Mouse (Mus musculus): ENCODE measurements around the gene Ehd2.
A peak's percentile ranks its signal among the peaks of the same experiment; 100 is the strongest.

Gene Ehd2

GRCm38 (mm10) chr7:15967312-15967711 lies at the start of gene Ehd2:
TSS of gene Ehd2 (minus strand) at chr7:15967567.
- peak; percentile 53 to 58 for DNase-seq

- no peak for DNase-seq
These were observed 48.0 kb upstream of the Ehd2 start for GRCm38 (mm10) chr7:16015384-16015783.

GRCm38 (mm10) chr7:16014521-16015175 lies 47.3 kb upstream of the Ehd2 start:
- peak; percentile 61 to 80 for DNase-seq

GRCm38 (mm10) chr7:16013722-16014275 lies 46.4 kb upstream of the Ehd2 start:
- no peak for DNase-seq

DNA sequence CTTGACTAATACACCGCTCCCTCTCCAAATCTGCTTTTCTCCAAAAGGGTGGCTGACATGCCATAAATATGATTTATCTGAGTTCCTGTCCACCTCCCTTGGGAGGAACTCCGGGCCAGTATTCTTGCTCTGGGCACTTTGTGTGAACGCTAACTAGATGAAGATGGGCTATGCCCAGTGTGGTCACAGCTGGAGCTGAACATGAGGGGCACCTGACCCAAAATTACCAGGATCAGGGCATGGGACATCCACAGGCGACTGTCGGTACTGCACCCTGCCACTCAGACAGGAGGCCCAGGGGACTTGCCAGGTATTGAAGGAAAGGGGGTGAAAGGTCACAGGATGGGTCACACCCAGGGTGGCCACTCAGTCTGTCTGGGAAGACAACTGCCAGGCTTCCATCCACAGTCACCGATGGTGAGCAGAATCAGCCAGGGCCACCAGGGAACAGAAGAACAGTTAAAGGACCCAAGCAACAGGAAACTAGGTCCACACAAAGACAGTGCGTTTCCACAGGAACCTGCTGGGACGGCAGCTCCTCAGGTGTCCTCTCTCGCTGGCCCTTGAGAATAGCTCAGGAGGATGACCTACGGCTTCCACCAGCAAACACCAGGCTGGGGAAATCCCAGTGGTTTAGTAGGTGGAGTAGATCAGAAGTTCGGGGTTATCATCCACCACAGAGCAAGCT lies 45.4 kb upstream of the Ehd2 start:
- peak in 1 of 2 experiments; percentile 53 for DNase-seq

GRCm38 (mm10) chr7:16011418-16012085 lies 44.2 kb upstream of the Ehd2 start:
- no peak for DNase-seq

DNA sequence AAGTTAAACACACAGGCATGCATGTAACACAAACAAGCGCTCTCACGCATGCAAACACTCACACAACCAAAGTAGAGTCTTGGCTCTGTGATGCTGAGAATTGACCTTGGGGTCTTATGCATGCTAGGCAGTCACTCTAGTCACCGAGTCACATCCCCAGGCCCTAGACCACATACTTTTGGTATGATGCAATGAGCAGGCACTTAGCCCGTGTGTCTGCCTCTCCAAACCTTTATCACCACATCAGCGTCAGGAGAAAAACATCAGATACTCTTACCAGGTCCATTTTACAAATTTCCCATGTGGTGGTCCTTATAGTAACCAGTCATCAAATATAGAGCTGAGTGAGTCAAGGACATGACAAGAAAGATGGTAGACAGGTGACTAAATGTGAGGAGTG lies 43.3 kb upstream of the Ehd2 start:
- DNase-seq: no peak

- DNase-seq: no peak
These were observed 42.3 kb upstream of the Ehd2 start for GRCm38 (mm10) chr7:16009636-16010035.

GRCm38 (mm10) chr7:16005020-16005419 lies 37.7 kb upstream of the Ehd2 start:
- DNase-seq: no peak

DNA sequence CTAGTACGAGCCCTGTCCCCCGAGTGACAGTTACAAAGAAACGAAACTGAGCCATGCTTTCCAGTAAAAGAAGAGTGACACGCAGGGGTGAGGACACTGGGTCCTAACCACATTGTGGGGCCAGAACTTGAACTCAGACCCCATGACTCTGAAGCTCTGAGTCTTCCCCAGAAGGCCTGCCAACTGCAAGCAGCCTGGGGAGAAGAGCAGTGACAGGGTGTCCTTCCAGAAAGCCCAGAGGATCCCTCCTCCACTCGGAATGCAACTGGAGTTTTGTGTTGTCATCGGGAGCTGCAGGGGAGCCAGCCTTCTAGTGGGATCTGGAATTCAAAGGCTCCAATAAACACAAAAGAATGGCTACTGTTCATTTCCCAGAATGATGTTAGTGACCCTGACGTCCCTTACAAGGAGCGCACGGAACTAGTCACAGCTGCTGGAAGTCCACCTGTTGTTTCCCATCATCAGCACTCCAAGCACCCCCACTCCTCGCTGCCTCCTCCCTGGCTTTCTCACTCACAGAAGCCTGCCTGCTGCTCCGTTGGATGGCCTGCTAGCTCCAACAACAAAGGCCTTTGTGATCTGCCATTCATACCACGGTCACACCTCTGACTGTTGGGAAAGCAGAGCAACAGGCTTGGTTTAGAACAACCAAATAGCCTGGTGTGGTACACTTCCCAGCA lies 37.0 kb upstream of the Ehd2 start:
- DNase-seq: no peak

DNA sequence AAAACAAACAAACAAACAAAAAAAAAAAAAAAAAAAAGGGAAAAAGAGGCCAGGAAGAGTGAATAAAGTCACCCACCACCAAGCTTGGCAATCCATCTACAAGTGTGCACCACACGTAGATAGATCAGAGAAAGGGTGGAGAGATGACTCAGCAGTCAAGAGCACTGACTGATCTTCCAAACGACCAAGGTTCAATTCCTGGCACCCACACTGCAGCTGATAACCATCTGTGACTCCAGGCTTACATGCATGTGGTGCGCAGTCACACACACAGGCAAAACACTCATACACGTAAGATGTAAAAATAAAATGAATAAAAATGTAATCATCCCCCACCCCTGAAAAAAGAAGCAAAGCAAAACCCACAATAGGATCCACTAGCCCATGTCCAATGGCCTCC lies 35.7 kb upstream of the Ehd2 start:
- DNase-seq: no peak

DNA sequence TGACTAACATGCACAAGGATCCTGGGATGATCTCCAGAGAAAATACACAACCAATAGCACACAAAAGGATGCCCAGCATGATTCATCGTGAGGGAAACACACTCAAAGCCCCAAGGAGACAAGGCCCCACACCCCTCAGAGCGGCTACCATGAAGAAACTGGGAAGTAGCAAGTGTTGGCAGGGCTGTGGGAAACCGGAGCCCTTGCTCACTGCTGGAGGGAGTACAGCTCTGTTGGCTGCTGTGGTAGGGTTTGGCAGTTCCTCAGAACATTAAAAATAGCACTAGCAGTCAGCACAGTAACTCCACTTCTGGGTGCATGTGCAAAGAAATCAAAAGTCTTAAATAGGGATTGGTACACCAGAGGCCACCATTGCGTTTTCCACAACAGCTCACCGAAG lies 34.8 kb upstream of the Ehd2 start:
- no peak for DNase-seq

GRCm38 (mm10) chr7:16001691-16002090 lies 34.3 kb upstream of the Ehd2 start:
- no peak for DNase-seq

GRCm38 (mm10) chr7:15993789-15994188 lies 26.4 kb upstream of the Ehd2 start:
- DNase-seq: no peak

- peak; percentile 85 to 86 for DNase-seq
These were observed 25.8 kb upstream of the Ehd2 start for GRCm38 (mm10) chr7:15993152-15993551.

DNA sequence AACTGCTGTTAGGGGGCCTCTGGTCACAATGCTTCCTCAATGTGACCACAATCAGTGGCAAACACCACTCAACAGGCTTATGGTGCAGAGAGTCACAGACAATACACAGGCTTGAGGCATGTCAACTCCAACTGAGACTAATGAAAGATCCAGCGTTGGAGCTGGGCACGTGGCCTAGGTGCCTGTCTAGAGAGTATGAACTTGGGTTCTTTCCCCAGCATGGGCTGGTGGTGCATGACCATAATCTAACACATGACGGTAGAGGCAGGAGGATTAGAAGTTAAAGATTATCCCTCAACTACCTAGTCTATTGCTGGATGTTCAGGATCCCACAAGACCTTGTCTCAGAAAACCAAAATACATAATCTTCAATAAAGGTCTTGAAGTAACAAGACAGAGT lies 24.4 kb upstream of the Ehd2 start:
- peak; percentile 43 to 53 for DNase-seq

- DNase-seq: peak in 1 of 2 experiments; percentile 44
These were observed 20.4 kb upstream of the Ehd2 start for GRCm38 (mm10) chr7:15987661-15988356.

DNA sequence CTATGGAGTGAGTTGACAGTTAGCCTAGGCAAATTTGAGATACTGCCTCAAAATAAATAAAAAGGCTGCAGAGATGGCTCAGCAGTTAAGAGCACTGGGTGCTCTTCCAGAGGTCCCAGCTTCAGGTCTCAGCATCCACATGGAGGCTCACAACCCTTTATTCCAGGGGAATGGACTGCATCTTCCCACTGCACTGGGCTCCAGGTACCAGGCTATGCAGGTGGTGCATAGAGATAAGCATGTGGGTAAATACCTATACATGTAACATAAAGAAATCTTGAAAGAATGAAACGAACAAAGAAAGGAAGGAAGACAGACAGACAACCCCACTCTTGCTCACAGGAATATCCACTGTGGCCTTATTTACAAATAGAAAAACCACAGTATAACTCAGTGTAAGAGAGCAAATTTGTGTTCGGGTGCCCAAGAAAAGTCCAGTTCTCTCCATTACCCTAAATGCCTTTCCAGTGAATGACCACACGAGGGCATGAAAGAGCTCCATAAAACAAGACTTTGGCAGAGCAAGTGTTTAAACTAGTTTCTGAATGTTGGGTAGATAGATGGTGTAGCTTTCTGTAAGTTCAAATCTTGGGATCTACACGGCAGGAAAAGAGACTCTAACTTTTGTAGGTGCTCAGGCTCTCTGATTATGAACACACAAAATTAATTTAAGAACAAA lies 15.5 kb upstream of the Ehd2 start:
- peak in 1 of 2 experiments; percentile 36 for DNase-seq

- DNase-seq: peak; percentile 85 to 92
These were observed 14.2 kb upstream of the Ehd2 start for GRCm38 (mm10) chr7:15981538-15981937.

- peak; percentile 75 to 76 for DNase-seq
These were observed 12.9 kb upstream of the Ehd2 start for GRCm38 (mm10) chr7:15980246-15980645.

- DNase-seq: peak in 1 of 2 experiments; percentile 58
These were observed 8.5 kb upstream of the Ehd2 start for GRCm38 (mm10) chr7:15975904-15976303.

- DNase-seq: no peak
These were observed 8.1 kb upstream of the Ehd2 start for GRCm38 (mm10) chr7:15975451-15975850.

Data from kidney, adult 8-10 months (tissue).